Mouse (Mus musculus): Measurements from ENCODE around the gene Rnf166. TPM values are rescaled to one million over a fixed set of nuclear protein-coding genes. Genes with fewer than 3 reads are reported as not detected.

Gene Rnf166
- polyA plus RNA-seq, 1 experiment: 44.9 TPM

GRCm38 (mm10) chr8:122426145-122426544 lies 49.7 kb downstream of the Rnf166 start:
- Histone ChIP-seq H3K27me3 (ENCODE audit: control insufficient read depth, insufficient read depth, low read length) (no peaks in the 10 kb centered on the region), H3K27ac (ENCODE audit: insufficient read depth, low read depth, low read length) (no peak overlapping the region), H3K4me1 (ENCODE audit: control insufficient read depth, insufficient read depth, insufficient read length, low read length) (peaks cover 3% of the 10 kb centered on the region), H3K4me3 (ENCODE audit: low read depth, low read length) (no peak overlapping the region), H3K36me3 (ENCODE audit: control insufficient read depth, insufficient read depth, low read length) (peaks cover 13% of the 10 kb centered on the region; the same call in 1 of the 2 replicates)
- no peak for TF ChIP-seq CTCF (IDR thresholded peaks at IDR 0.05; ENCODE audit: extremely low read depth, insufficient read length, insufficient replicate concordance, low read depth, low read length)
- WGBS: 39% methylated on average over 9 of the region's 9 CpGs

DNA sequence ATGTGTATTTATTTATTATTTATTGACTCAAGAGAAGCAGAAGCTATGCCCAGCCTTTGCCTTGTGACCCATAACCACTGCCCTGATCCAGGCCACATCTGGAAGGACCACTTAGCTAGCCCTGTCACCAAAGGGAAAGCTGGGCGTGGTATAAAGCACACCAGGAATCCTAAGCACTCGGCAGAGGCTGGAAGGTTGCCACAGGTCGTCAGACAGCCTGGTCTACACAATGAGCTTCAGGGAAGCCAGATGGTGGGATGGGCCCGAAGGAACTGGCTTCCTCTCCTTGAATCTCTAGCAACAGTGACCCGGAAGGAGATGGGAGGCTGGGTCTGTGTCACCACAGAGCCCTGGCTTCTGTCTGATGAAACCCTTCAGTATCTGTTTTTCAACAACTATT lies 52.2 kb downstream of the Rnf166 start:
- peaks cover 13% of the 10 kb centered on the region for H3K36me3 ChIP-seq (ENCODE audit: control insufficient read depth, insufficient read depth, low read length)
- no peaks in the 10 kb centered on the region for H3K27me3 ChIP-seq (ENCODE audit: control insufficient read depth, insufficient read depth, low read length)
- no peak overlapping the region for H3K27ac ChIP-seq (ENCODE audit: insufficient read depth, low read depth, low read length)
- 36% methylated on average over 5 of the region's 5 CpGs for WGBS
- no peak overlapping the region for H3K4me3 ChIP-seq (ENCODE audit: low read depth, low read length)
- TF ChIP-seq CTCF (IDR thresholded peaks at IDR 0.05; ENCODE audit: extremely low read depth, insufficient read length, insufficient replicate concordance, low read depth, low read length) (no peak), POLR2A (IDR thresholded peaks at IDR 0.05; ENCODE audit: low read depth, low read length) (no peak)
- H3K4me1 ChIP-seq (ENCODE audit: control insufficient read depth, insufficient read depth, insufficient read length, low read length): peaks cover 3% of the 10 kb centered on the region

DNA sequence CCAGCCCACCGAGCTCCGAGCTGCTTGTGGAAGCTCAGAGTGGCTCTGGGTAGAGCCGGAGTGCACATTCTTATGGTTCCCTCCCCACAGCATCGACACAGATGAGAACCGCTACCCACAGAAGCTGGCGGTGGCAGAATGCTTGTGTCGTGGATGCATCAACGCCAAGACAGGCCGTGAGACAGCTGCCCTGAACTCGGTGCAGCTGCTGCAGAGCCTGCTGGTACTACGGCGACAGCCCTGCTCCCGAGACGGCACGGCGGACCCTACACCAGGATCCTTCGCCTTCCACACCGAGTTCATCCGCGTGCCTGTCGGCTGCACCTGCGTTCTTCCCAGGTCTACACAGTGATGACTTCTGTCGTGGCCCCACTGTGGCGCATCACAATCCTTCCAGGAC lies 52.6 kb downstream of the Rnf166 start:
- no peak overlapping the region for H3K4me3 ChIP-seq (ENCODE audit: low read depth, low read length)
- H3K27ac ChIP-seq (ENCODE audit: insufficient read depth, low read depth, low read length): no peak overlapping the region
- H3K4me1 ChIP-seq (ENCODE audit: control insufficient read depth, insufficient read depth, insufficient read length, low read length): peaks cover 3% of the 10 kb centered on the region
- H3K36me3 ChIP-seq (ENCODE audit: control insufficient read depth, insufficient read depth, low read length): peaks cover 17% of the 10 kb centered on the region
- no peaks in the 10 kb centered on the region for H3K27me3 ChIP-seq (ENCODE audit: control insufficient read depth, insufficient read depth, low read length)
- TF ChIP-seq CTCF (IDR thresholded peaks at IDR 0.05; ENCODE audit: extremely low read depth, insufficient read length, insufficient replicate concordance, low read depth, low read length) (no peak), POLR2A (IDR thresholded peaks at IDR 0.05; ENCODE audit: low read depth, low read length) (no peak)
- WGBS: 89% methylated on average over 24 of the region's 24 CpGs

DNA sequence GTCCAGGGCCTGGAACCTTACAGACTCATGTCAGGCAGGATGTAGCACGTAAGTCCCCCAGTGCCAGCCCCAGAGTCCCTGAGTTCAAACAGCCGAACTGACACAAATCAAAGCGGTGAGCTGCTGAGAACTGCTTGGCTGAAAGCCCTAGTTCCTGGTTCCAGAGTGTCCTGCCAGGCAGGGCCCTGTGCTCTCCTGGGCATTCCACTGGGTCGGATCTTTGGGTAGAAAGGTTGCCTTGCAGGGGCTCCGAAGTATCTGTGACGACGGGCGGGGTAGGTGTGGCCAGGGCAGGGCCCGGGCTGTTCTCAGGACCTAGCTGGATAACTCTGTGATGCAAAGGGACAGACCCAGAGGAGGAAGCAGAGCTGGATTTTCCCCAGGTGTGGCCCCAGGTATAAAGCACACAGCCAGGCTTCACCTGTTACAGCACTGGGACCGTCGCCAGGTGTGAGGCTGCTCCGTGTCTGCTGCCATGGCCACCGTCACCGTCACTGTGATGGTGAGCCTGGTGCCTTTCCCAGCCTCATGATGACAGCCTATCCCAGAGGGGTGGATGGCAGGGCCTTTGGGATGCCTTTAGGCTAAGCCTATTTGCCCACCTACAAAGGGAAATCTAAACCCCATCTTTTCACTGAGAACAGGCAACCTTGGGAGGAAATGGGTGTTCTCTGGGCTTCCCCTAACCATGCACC lies 54.3 kb downstream of the Rnf166 start, which contains the start of gene Il17c:
Gene Il17c (plus strand): TSS at position 645 of the 695 bp plus-strand sequence.
- no peaks in the 10 kb centered on the region for H3K27me3 ChIP-seq (ENCODE audit: control insufficient read depth, insufficient read depth, low read length)
- H3K27ac ChIP-seq (ENCODE audit: insufficient read depth, low read depth, low read length): peak within 1 kb of the TSS; percentile 42
- 21% methylated on average over 14 of the region's 14 CpGs for WGBS

DNA sequence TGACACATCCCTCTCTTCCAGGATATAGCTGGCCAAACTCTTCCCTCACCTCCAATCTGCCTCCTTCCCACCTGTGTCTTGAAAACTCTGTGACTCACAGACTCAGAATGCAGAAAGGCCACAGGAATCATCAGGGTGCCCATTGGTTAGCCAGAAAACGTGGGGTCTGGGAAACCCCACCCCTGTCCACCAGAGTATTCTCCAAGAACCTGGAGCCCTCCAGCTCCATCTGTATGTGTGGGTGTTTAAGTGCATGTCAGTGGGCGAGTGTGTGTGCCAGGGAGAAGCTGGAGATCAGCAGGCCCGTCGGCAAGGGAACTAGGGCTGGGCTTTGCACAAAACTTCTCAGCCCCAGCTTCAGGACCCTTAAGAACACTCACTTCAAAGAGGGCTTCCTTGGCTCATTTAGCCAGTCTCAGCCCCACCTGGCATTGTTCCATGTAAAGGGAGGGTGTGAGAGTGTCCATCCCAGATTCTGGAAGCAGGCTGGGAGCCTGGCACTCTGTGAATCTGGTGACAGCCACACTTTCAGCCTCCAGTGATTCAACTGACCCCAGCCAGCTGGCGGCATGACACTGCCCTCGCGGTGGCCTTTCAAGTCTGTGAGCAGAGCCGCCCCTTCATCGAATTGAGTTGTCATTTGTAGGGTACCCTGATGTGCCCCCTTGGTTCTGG lies 55.8 kb downstream of the Rnf166 start:
- peaks cover 3% of the 10 kb centered on the region; the same call in 1 of the 2 replicates for H3K4me1 ChIP-seq (ENCODE audit: control insufficient read depth, insufficient read depth, insufficient read length, low read length)
- H3K27ac ChIP-seq (ENCODE audit: insufficient read depth, low read depth, low read length): no peak overlapping the region
- peaks cover 34% of the 10 kb centered on the region for H3K36me3 ChIP-seq (ENCODE audit: control insufficient read depth, insufficient read depth, low read length)
- H3K4me3 ChIP-seq (ENCODE audit: low read depth, low read length): no peak overlapping the region
- 73% methylated on average over 9 of the region's 9 CpGs for WGBS
- no peaks in the 10 kb centered on the region for H3K27me3 ChIP-seq (ENCODE audit: control insufficient read depth, insufficient read depth, low read length)
- TF ChIP-seq POLR2A (IDR thresholded peaks at IDR 0.05; ENCODE audit: low read depth, low read length) (no peak), CTCF (IDR thresholded peaks at IDR 0.05; ENCODE audit: extremely low read depth, insufficient read length, insufficient replicate concordance, low read depth, low read length) (no peak)

More for the DNA sequence above, 54.3 kb downstream of the Rnf166 start, which contains the start of gene Il17c:
- TF ChIP-seq CTCF (IDR thresholded peaks at IDR 0.05; ENCODE audit: extremely low read depth, insufficient read length, insufficient replicate concordance, low read depth, low read length) (no peak), POLR2A (IDR thresholded peaks at IDR 0.05; ENCODE audit: low read depth, low read length) (no peak)
- Histone ChIP-seq H3K4me3 (ENCODE audit: low read depth, low read length) (no peak within 1 kb of the TSS), H3K4me1 (ENCODE audit: control insufficient read depth, insufficient read depth, insufficient read length, low read length) (peaks cover 3% of the 10 kb centered on the region; the same call in 1 of the 2 replicates), H3K36me3 (ENCODE audit: control insufficient read depth, insufficient read depth, low read length) (peaks cover 29% of the 10 kb centered on the region)

Other genes with a start within 250 kb of the Rnf166 start
- gene Zfpm1, start 193.9 kb downstream of the Rnf166 start, polyA plus RNA-seq (2012; rRNA removed): 153 and 187 TPM in 2 replicates
- 0.09 and 0.13 TPM in 2 replicates for gene Trhr2, start 115.3 kb downstream of the Rnf166 start, polyA plus RNA-seq (2012; rRNA removed)
- gene Zc3h18, start 99.5 kb downstream of the Rnf166 start, polyA plus RNA-seq (2012; rRNA removed): 13.6 and 23.3 TPM in 2 replicates
- gene Il17c, start 54.0 kb downstream of the Rnf166 start, polyA plus RNA-seq (2012; rRNA removed): 0.30 and 0.81 TPM in 2 replicates
- 127 and 242 TPM in 2 replicates for gene Cyba, start 43.1 kb downstream of the Rnf166 start, polyA plus RNA-seq (2012; rRNA removed)
- 18.8 and 30.5 TPM in 2 replicates for gene Mvd, start 32.6 kb downstream of the Rnf166 start, polyA plus RNA-seq (2012; rRNA removed)
- gene Snai3, start 15.3 kb downstream of the Rnf166 start, polyA plus RNA-seq (2012; rRNA removed): 2.2 and 3.4 TPM in 2 replicates
- 20.9 and 31.8 TPM in 2 replicates for gene Ctu2, start 79 bp upstream of the Rnf166 start, polyA plus RNA-seq (2012; rRNA removed)
- 29.5 and 36.4 TPM in 2 replicates for gene Piezo1, start 75.3 kb upstream of the Rnf166 start, polyA plus RNA-seq (2012; rRNA removed)
- 26.8 and 64.8 TPM in 2 replicates for gene Cdt1, start 92.0 kb upstream of the Rnf166 start, polyA plus RNA-seq (2012; rRNA removed)
- 327 and 537 TPM in 2 replicates for gene Aprt, start 100.8 kb upstream of the Rnf166 start, polyA plus RNA-seq (2012; rRNA removed)
- gene Galns, start 135.4 kb upstream of the Rnf166 start, polyA plus RNA-seq (2012; rRNA removed): 9.7 and 20.4 TPM in 2 replicates
- gene Trappc2l, start 135.6 kb upstream of the Rnf166 start, polyA plus RNA-seq (2012; rRNA removed): 59.9 and 161 TPM in 2 replicates
- gene Pabpn1l, start 146.7 kb upstream of the Rnf166 start, polyA plus RNA-seq (2012; rRNA removed): not detected in 2 replicates
- gene Cbfa2t3, start 223.0 kb upstream of the Rnf166 start, polyA plus RNA-seq (2012; rRNA removed): 12.4 and 14.8 TPM in 2 replicates

All from small intestine, adult 2 months (tissue).